Mouse (Mus musculus): Measurements from ENCODE around the gene Lclat1. TPM values are rescaled to one million over a fixed set of nuclear protein-coding genes. Genes with fewer than 3 reads are reported as not detected.

Lclat1 gene
- polyA plus RNA-seq, 2 experiments: 12.1 to 14.9 TPM

DNA sequence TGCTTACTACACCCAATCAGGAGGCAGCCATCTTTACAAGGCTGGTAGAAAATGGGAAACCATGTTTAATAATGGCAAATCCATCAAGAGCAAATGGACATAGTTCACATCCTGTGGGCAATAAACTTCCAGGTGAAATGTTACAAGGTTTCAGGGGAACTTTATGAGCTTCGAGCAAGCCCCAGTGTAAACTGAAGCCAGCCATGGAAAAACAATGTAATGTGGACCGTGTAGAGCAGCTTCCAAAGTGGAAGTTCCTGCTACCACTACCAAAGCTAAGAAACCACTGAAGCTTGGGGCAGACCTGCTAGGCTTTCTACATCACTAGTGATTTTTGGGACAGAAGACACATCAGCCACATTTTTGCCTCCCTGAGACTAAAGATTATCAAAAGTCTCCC, 44.5 kb upstream of the Lclat1 start:
- TF ChIP-seq POLR2A (IDR thresholded peaks at IDR 0.05; ENCODE audit: borderline replicate concordance, extremely low read depth, insufficient read depth, insufficient read length): no peak
- no peak overlapping the region for H3K4me2 ChIP-seq (replicated peaks; ENCODE audit: low read depth, low read length, severe bottlenecking)
- ATAC-seq (ENCODE audit: low FRiP score, low read depth): peak; percentile 55; the same call in 1 of the 2 replicates

DNA sequence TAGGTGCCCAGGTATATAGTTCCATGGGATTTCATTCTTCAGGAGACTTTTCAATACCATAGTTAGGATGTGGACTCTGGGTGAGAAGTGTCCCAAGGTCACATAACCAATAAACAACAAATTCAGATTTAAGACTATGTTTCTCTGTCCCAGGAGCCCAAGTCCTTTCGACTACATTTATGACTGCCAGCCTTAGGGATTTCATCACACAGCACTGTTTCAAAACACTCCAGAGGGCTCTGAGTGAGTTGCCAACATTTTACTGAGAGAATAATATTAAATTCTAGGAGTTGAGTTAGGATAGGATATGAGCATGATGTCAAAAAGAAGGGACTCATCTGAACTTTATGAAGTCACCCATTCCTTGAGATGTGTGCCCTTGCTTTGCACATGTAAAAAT, 44.0 kb upstream of the Lclat1 start:
- Histone ChIP-seq H3K4me2 (replicated peaks; ENCODE audit: low read depth, low read length, severe bottlenecking) (no peak overlapping the region), H3K9me3 (ENCODE audit: control insufficient read depth, low read length) (no peaks in the 10 kb centered on the region), H3K4me3 (replicated peaks; ENCODE audit: low read length) (no peak overlapping the region), H3K36me3 (ENCODE audit: control insufficient read depth, insufficient read depth, low read length) (no peaks in the 10 kb centered on the region), H3K9ac (ENCODE audit: low read depth, low read length, severe bottlenecking) (no peak overlapping the region), H3K27me3 (ENCODE audit: control insufficient read depth, insufficient read depth, low read length) (no peaks in the 10 kb centered on the region), H3K27ac (replicated peaks; ENCODE audit: low read depth, low read length) (no peak overlapping the region), H3K4me1 (ENCODE audit: control insufficient read depth, insufficient read depth, low read length) (no peaks in the 10 kb centered on the region; the same call in 1 of the 2 replicates)
- DNase-seq (ENCODE audit: low spot score) (no peak), ATAC-seq (ENCODE audit: low FRiP score, low read depth) (no peak)
- no peak for TF ChIP-seq POLR2A (IDR thresholded peaks at IDR 0.05; ENCODE audit: borderline replicate concordance, extremely low read depth, insufficient read depth, insufficient read length)
- WGBS: 26% methylated on average over 1 of the region's 1 CpGs

More for the DNA sequence above, 44.5 kb upstream of the Lclat1 start:
- Histone ChIP-seq H3K27ac (replicated peaks; ENCODE audit: low read depth, low read length) (no peak overlapping the region), H3K27me3 (ENCODE audit: control insufficient read depth, insufficient read depth, low read length) (no peaks in the 10 kb centered on the region), H3K4me3 (replicated peaks; ENCODE audit: low read length) (no peak overlapping the region), H3K9me3 (ENCODE audit: control insufficient read depth, low read length) (no peaks in the 10 kb centered on the region), H3K4me1 (ENCODE audit: control insufficient read depth, insufficient read depth, low read length) (no peaks in the 10 kb centered on the region; the same call in 1 of the 2 replicates), H3K9ac (ENCODE audit: low read depth, low read length, severe bottlenecking) (no peak overlapping the region), H3K36me3 (ENCODE audit: control insufficient read depth, insufficient read depth, low read length) (no peaks in the 10 kb centered on the region)
- DNase-seq (ENCODE audit: low spot score): no peak
- WGBS: 26% methylated on average over 2 of the region's 2 CpGs

- WGBS: 82% methylated on average over 9 of the region's 9 CpGs
- ATAC-seq (ENCODE audit: low FRiP score, low read depth) (no peak), DNase-seq (ENCODE audit: low spot score) (no peak)
- no peaks in the 10 kb centered on the region for H3K36me3 ChIP-seq (ENCODE audit: control insufficient read depth, insufficient read depth, low read length)
- no peak for TF ChIP-seq POLR2A (IDR thresholded peaks at IDR 0.05; ENCODE audit: borderline replicate concordance, extremely low read depth, insufficient read depth, insufficient read length)
- H3K27me3 ChIP-seq (ENCODE audit: control insufficient read depth, insufficient read depth, low read length): no peaks in the 10 kb centered on the region
- H3K4me1 ChIP-seq (ENCODE audit: control insufficient read depth, insufficient read depth, low read length): no peaks in the 10 kb centered on the region; the same call in 1 of the 2 replicates
- no peaks in the 10 kb centered on the region for H3K9me3 ChIP-seq (ENCODE audit: control insufficient read depth, low read length)
- no peak overlapping the region for H3K27ac ChIP-seq (replicated peaks; ENCODE audit: low read depth, low read length)
- no peak overlapping the region for H3K4me2 ChIP-seq (replicated peaks; ENCODE audit: low read depth, low read length, severe bottlenecking)
- no peak overlapping the region for H3K4me3 ChIP-seq (replicated peaks; ENCODE audit: low read length)
- no peak overlapping the region for H3K9ac ChIP-seq (ENCODE audit: low read depth, low read length, severe bottlenecking)
Measured at GRCm38 (mm10) chr17:73066387-73067169, 41.2 kb upstream of the Lclat1 start.

DNA sequence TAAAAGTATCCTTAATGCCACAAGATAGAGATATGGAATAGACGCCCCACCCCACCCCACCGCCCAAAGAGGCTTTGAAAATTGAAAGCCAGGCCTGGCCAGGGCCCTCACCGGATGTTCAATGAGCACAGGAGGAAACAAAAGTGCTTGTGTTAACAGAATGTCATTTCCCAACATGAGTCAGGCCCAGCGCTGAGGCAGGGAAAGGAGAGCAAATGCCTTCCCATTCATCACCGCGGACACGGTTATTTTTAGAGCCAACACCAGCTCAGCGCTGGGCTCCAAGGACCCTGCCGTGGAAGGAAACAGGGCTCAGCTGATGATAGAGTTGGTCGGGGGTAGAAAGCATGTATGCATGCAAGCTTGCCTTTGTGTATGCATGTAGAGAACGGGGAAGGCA, 40.4 kb upstream of the Lclat1 start:
- TF ChIP-seq POLR2A (IDR thresholded peaks at IDR 0.05; ENCODE audit: borderline replicate concordance, extremely low read depth, insufficient read depth, insufficient read length): no peak
- no peak for DNase-seq (ENCODE audit: low spot score)
- ATAC-seq (ENCODE audit: low FRiP score, low read depth): no peak
- H3K27ac ChIP-seq (replicated peaks; ENCODE audit: low read depth, low read length): no peak overlapping the region
- no peaks in the 10 kb centered on the region for H3K36me3 ChIP-seq (ENCODE audit: control insufficient read depth, insufficient read depth, low read length)
- no peaks in the 10 kb centered on the region for H3K27me3 ChIP-seq (ENCODE audit: control insufficient read depth, insufficient read depth, low read length)
- no peak overlapping the region for H3K4me3 ChIP-seq (replicated peaks; ENCODE audit: low read length)
- H3K4me2 ChIP-seq (replicated peaks; ENCODE audit: low read depth, low read length, severe bottlenecking): no peak overlapping the region
- WGBS: 71% methylated on average over 11 of the region's 11 CpGs
- no peaks in the 10 kb centered on the region; the same call in 1 of the 2 replicates for H3K4me1 ChIP-seq (ENCODE audit: control insufficient read depth, insufficient read depth, low read length)
- no peak overlapping the region for H3K9ac ChIP-seq (ENCODE audit: low read depth, low read length, severe bottlenecking)
- H3K9me3 ChIP-seq (ENCODE audit: control insufficient read depth, low read length): no peaks in the 10 kb centered on the region

DNA sequence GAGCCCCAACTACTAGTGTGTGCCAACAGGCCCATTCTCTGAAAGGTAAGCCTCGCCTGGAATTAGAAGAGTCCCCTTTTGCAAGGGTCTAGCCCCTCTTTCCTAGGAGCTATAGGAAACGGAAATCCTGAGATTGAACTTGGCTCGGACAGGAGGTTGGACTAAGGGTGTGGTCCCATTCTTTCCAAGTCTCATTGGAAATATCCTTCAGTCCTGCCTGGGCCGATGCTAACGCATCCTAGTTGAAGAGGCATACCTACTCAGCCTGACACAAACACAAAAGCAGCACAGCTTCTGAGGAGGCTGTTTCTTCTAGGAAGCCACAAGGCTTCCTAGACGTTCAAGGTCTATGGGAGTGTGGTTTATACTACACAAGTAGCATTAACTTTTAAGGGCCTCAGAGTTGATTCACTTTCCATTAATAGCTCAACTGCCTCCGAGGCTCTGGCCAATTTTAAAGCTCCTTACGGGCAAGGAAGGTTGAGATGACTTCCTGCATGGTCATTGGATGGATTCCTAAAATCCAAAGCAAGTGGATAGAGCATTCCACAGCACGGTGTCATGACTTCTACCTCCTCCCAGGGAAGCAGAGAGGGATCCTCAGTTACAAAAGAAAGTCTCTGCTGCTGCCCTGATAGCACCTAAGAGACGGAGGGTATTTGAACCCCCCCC, 39.3 kb upstream of the Lclat1 start:
- Histone ChIP-seq H3K27me3 (ENCODE audit: control insufficient read depth, insufficient read depth, low read length) (no peaks in the 10 kb centered on the region), H3K9me3 (ENCODE audit: control insufficient read depth, low read length) (no peaks in the 10 kb centered on the region), H3K27ac (replicated peaks; ENCODE audit: low read depth, low read length) (no peak overlapping the region), H3K36me3 (ENCODE audit: control insufficient read depth, insufficient read depth, low read length) (no peaks in the 10 kb centered on the region), H3K4me3 (replicated peaks; ENCODE audit: low read length) (no peak overlapping the region), H3K4me1 (ENCODE audit: control insufficient read depth, insufficient read depth, low read length) (no peaks in the 10 kb centered on the region; the same call in 1 of the 2 replicates), H3K9ac (ENCODE audit: low read depth, low read length, severe bottlenecking) (no peak overlapping the region), H3K4me2 (replicated peaks; ENCODE audit: low read depth, low read length, severe bottlenecking) (no peak overlapping the region)
- DNase-seq (ENCODE audit: low spot score) (no peak), ATAC-seq (ENCODE audit: low FRiP score, low read depth) (no peak)
- WGBS: 69% methylated on average over 10 of the region's 10 CpGs
- no peak for TF ChIP-seq POLR2A (IDR thresholded peaks at IDR 0.05; ENCODE audit: borderline replicate concordance, extremely low read depth, insufficient read depth, insufficient read length)

Data from limb, embryonic 14.5 days (tissue).